Mouse (Mus musculus) lung, postnatal 0 days (tissue): ENCODE data around the gene St6galnac3.

Experiments
- CTCF ChIP-seq: IDR thresholded peaks from 2 replicates; pipeline ENCODE4 v1.5.1; 2016; ENCODE audit warnings: antibody characterized with exemption, mild to moderate bottlenecking
- EP300 ChIP-seq: IDR thresholded peaks from 2 replicates; pipeline ENCODE4 v1.6.1; 2016; ENCODE audit warnings: antibody characterized with exemption, mild to moderate bottlenecking, control low read depth

DNA sequence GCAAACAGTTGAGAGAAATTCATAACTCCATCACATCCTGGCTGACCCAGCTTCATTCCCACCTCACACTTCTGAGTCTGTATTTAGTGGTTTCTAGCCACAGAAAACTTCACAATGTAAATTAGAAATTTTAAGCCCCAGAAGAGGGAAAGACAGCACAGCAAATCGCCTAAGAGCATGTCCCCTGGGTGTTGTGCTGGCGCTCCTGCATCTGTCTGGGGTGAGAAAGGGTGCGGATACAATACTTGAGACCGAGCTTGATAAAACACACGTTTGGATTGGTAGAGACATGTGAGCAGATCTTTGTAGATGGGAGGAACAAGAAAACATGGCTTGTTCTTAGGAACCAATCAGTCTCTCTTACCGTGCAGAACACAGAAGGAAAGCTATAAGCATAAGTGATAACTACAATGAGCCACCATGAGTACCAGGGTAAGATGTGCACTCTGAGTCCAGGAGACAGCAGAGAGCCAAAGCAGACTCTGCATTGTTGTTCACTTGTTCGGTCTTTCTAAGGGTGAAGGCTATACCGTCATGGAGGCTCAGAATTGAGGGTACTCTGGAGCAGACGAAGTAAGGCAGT is 214.8 kb downstream of the St6galnac3 start:
- TF ChIP-seq CTCF (no peak), EP300 (no peak)
